ENCODE assay signal across 8 mouse cellular contexts in genomic region chr10:81571501-81571876, GRCm38 (mm10). TPM values are rescaled to one million over a fixed set of nuclear protein-coding genes. Genes with fewer than 3 reads are reported as not detected.
A peak's percentile ranks its signal among the peaks of the same experiment; 100 is the strongest.
DNase-seq lines count a peak whose midpoint lies in the region; ATAC-seq and TF ChIP-seq lines count a peak whose summit lies in the region.

No protein-coding gene starts in this region.

- in situ Hi-C loops in ES-E14 (cut with MboI; ENCODE audit: low sequenced_read_pairs in 2 of 2, unreplicated experiment in 2 of 2): no loop called here

- H3K27me3 ChIP-seq in forebrain, embryonic 15.5 days: peaks cover 48% of the 10 kb centered on the region

- TF ChIP-seq CTCF in lung, adult 2 months (IDR thresholded peaks at IDR 0.05; ENCODE audit: insufficient read depth, low read length): no peak

- H3K4me2 ChIP-seq in forebrain, embryonic 15.5 days (replicated peaks): peak overlapping the region; percentile 89

- intact Hi-C loops in heart, postnatal 25 days (cut with DNase I): no loop called here

- peak overlapping the region; percentile 44; the same call in 1 of the 2 replicates for H3K9ac ChIP-seq in ES-E14 (ENCODE audit: insufficient read depth, low read depth, low read length, poor library complexity, severe bottlenecking)
- peak overlapping the region; percentile 36 for H3K9ac ChIP-seq in forebrain, embryonic 15.5 days (replicated peaks)

- DNase-seq in ES-E14 (ENCODE audit: low read depth, low spot score): peak; percentile 95
- DNase-seq in cerebellum, adult 11-12 months: peak; percentile 100
- peak; percentile 99 for DNase-seq in heart, postnatal 25 days (ENCODE audit: low spot score)
- DNase-seq in layer of hippocampus, adult 18-20 months (ENCODE audit: low spot score in 2 of 2): peak; percentile 99 to 100
- peak; percentile 97 for DNase-seq in lung, adult 2 months
- peak; percentile 94 to 98 for DNase-seq in thymus, adult 18-20 months

- no peaks in the 10 kb centered on the region for H3K36me3 ChIP-seq in ES-E14 (ENCODE audit: control insufficient read depth, insufficient read depth, low read length, poor library complexity, severe bottlenecking)
- peaks cover 4% of the 10 kb centered on the region; the same call in 1 of the 2 replicates for H3K36me3 ChIP-seq in forebrain, embryonic 15.5 days

- TF ChIP-seq POLR2A in lung, adult 2 months (IDR thresholded peaks at IDR 0.05; ENCODE audit: borderline replicate concordance, extremely low read depth, low read depth, low read length): 0 out of 2 replicates have a peak, but pooled peaks have one; percentile 18

- H3K4me3 ChIP-seq in ES-E14 (ENCODE audit: insufficient read depth in 1 of 2, low read depth in 1 of 2, low read length in 2 of 2, poor library complexity in 1 of 2, severe bottlenecking in 1 of 2): peak overlapping the region; percentile 72 to 80
- peak overlapping the region; percentile 47 for H3K4me3 ChIP-seq in forebrain, embryonic 15.5 days
- H3K4me3 ChIP-seq in lung, adult 2 months (replicated peaks; ENCODE audit: extremely low read depth, low read depth, low read length): peak overlapping the region; percentile 67

- H3K9me3 ChIP-seq in ES-E14 (ENCODE audit: control insufficient read depth, insufficient read depth, low read depth, low read length): no peaks in the 10 kb centered on the region
- H3K9me3 ChIP-seq in forebrain, embryonic 15.5 days: no peaks in the 10 kb centered on the region

- peaks cover 2 to 28% of the 10 kb centered on the region in 2 experiments; a peak in 2 of 4 replicates for H3K4me1 ChIP-seq in ES-E14 (ENCODE audit: control insufficient read depth in 2 of 2, insufficient read depth in 2 of 2, low read length in 2 of 2, poor library complexity in 1 of 2)
- peaks cover 78% of the 10 kb centered on the region for H3K4me1 ChIP-seq in forebrain, embryonic 15.5 days
- 0 out of 2 replicates have a peak, but pooled peaks cover 5% of the 10 kb centered on the region for H3K4me1 ChIP-seq in lung, adult 2 months (ENCODE audit: control insufficient read depth, insufficient read depth, low read length)

- peak; percentile 93 for ATAC-seq in forebrain, embryonic 15.5 days (replicated peaks)
- ATAC-seq in neutrophil, adult 5-6 weeks (ENCODE audit: extremely low read depth, insufficient number of reproducible peaks, low FRiP score, poor library complexity, severe bottlenecking): peak; percentile 90

- H3K27ac ChIP-seq in ES-E14 (ENCODE audit: insufficient read depth, low read depth, low read length, poor library complexity, severe bottlenecking): no peak overlapping the region; the same call in 1 of the 2 replicates
- peak overlapping the region; percentile 91 for H3K27ac ChIP-seq in forebrain, embryonic 15.5 days (replicated peaks)

- under 1% methylated on average over 18 of the region's 18 CpGs for WGBS in forebrain, embryonic 15.5 days
- under 1% methylated on average over 18 of the region's 18 CpGs for WGBS in lung, adult 2 months

TF ChIP-seq in ES-E14, 5 proteins besides CTCF, POLR2A, EP300 and RAD21:
- TF ChIP-seq HCFC1 (IDR thresholded peaks at IDR 0.05; ENCODE audit: borderline replicate concordance, insufficient read depth, low read length) (0 out of 2 replicates have a peak, but pooled peaks have one; percentile 38), MAFK (IDR thresholded peaks at IDR 0.05; ENCODE audit: insufficient read depth, low read depth, low read length) (no peak), CHD2 (IDR thresholded peaks at IDR 0.05; ENCODE audit: low read depth, low read length) (peak; percentile 74)

RNA-seq across cellular contexts. Expression of gene Tle2, which starts 2.9 kb away (rescaled TPM):
- 2.4 and 2.6 TPM in 2 replicates for total RNA-seq in ES-E14 (2012; rRNA removed)
- 27.3 and 28.0 TPM in 2 replicates for polyA plus RNA-seq in forebrain, embryonic 15.5 days (2015; fragmentation: Nextera tagmentation; extraction: Ambion mirVana)
- total RNA-seq in heart, postnatal 25 days (2021): 1 to 10 TPM; 8.4 to 9.7 TPM
- total RNA-seq in layer of hippocampus, adult 18-20 months (2021): 10 to 100 TPM; 31.6 to 31.8 TPM
- polyA plus RNA-seq in lung, adult 2 months (2012; rRNA removed): 164 and 218 TPM in 2 replicates
- total RNA-seq in neutrophil, adult 5-6 weeks (2017): 1.5 and 2.6 TPM in 2 replicates

RNA-seq across cellular contexts. Expression of gene Aes, which starts 12.2 kb away (rescaled TPM):
- total RNA-seq in ES-E14 (2012; rRNA removed): 102 and 145 TPM in 2 replicates
- 665 and 705 TPM in 2 replicates for polyA plus RNA-seq in forebrain, embryonic 15.5 days (2015; fragmentation: Nextera tagmentation; extraction: Ambion mirVana)
- total RNA-seq in heart, postnatal 25 days (2021): 1,000 to 10,000 TPM; 1,086 to 1,128 TPM
- 100 to 1,000 TPM; 765 to 778 TPM for total RNA-seq in layer of hippocampus, adult 18-20 months (2021)
- 1,275 and 1,423 TPM in 2 replicates for polyA plus RNA-seq in lung, adult 2 months (2012; rRNA removed)
- 276 and 331 TPM in 2 replicates for total RNA-seq in neutrophil, adult 5-6 weeks (2017)

RNA-seq across cellular contexts. Expression of gene Gna11, which starts 26.5 kb away (rescaled TPM):
- 52.1 and 53.4 TPM in 2 replicates for total RNA-seq in ES-E14 (2012; rRNA removed)
- polyA plus RNA-seq in forebrain, embryonic 15.5 days (2015; fragmentation: Nextera tagmentation; extraction: Ambion mirVana): 99.8 and 103 TPM in 2 replicates
- 10 to 100 TPM; 49.6 to 54.6 TPM for total RNA-seq in heart, postnatal 25 days (2021)
- 100 to 1,000 TPM; 124 to 126 TPM for total RNA-seq in layer of hippocampus, adult 18-20 months (2021)
- polyA plus RNA-seq in lung, adult 2 months (2012; rRNA removed): 114 and 117 TPM in 2 replicates
- 13.5 and 27.0 TPM in 2 replicates for total RNA-seq in neutrophil, adult 5-6 weeks (2017)

RNA-seq across cellular contexts. Expression of gene Tle6, which starts 29.4 kb away (rescaled TPM):
- total RNA-seq in ES-E14 (2012; rRNA removed): 17.7 and 22.0 TPM in 2 replicates
- 3.0 and 4.2 TPM in 2 replicates for polyA plus RNA-seq in forebrain, embryonic 15.5 days (2015; fragmentation: Nextera tagmentation; extraction: Ambion mirVana)
- 1 to 10 TPM; 6.7 to 7.4 TPM for total RNA-seq in heart, postnatal 25 days (2021)
- 1 to 10 TPM; 2.6 to 4.1 TPM for total RNA-seq in layer of hippocampus, adult 18-20 months (2021)
- 33.3 and 41.6 TPM in 2 replicates for polyA plus RNA-seq in lung, adult 2 months (2012; rRNA removed)
- 1.9 TPM in 1 of 2 replicates, not detected in the other for total RNA-seq in neutrophil, adult 5-6 weeks (2017)

RNA-seq across cellular contexts. Expression of gene BC025920, which starts 34.6 kb away (rescaled TPM):
- total RNA-seq in ES-E14 (2012; rRNA removed): 2.3 and 2.5 TPM in 2 replicates
- 3.0 and 3.1 TPM in 2 replicates for polyA plus RNA-seq in forebrain, embryonic 15.5 days (2015; fragmentation: Nextera tagmentation; extraction: Ambion mirVana)
- total RNA-seq in heart, postnatal 25 days (2021): 1 to 10 TPM; 1.9 to 2.8 TPM
- total RNA-seq in layer of hippocampus, adult 18-20 months (2021): 1 to 10 TPM; 3.6 to 3.8 TPM
- 0.57 and 1.1 TPM in 2 replicates for polyA plus RNA-seq in lung, adult 2 months (2012; rRNA removed)
- 5.0 and 5.8 TPM in 2 replicates for total RNA-seq in neutrophil, adult 5-6 weeks (2017)
